In the genomic region with DNA sequence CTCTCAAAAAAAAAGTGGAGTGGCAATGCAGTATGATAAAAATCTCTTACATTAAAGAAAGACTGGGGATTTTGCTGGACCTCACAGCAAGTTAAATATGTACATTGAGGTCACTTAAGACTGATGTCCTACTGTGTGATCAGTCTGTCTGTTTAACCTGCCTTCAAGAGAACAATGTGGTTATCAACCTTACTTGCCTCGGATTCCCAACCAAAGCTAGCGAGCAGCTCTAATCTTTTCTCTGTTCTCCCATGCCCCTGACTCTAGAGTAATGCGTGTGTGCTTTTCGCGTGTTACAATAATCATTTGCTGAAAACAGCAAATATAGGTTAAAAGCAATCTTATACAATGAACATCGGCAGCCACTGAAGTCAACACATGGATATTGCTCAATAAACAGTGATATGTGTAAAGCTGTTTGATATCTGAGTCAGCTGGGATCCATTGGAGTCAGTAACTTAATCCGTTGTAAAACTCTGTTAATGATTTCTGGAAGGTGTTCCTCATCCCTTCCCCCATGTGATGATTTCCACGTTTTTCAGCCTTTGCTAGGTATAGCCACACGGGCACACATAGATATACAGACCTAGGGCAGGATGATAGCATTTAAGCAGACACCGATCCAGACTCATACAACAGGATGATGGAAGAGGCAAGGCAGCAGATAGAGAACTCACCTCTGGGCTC, we compare ENCODE assay signal across 29 mouse cellular contexts. TPM values are rescaled to one million over a fixed set of nuclear protein-coding genes. Genes with fewer than 3 reads are reported as not detected.
A peak's percentile ranks its signal among the peaks of the same experiment; 100 is the strongest.
DNase-seq lines count a peak whose midpoint lies in the region; ATAC-seq lines count a peak whose summit lies in the region.
"Had no signal": no experiment of that assay in that cellular context is flagged by ENCODE, and none has a peak within 500 bp of the region (broad histone marks: within the 10 kb centered on the region; RNA-seq: fewer than 3 reads in every experiment).

No protein-coding gene starts in this region.

- no peaks in the 10 kb centered on the region; the same call in 1 of the 2 replicates for H3K36me3 ChIP-seq in liver, embryonic 16.5 days (ENCODE audit: control insufficient read depth, insufficient read depth)
- no peaks in the 10 kb centered on the region for H3K36me3 ChIP-seq in stomach, embryonic 16.5 days (ENCODE audit: control insufficient read depth, insufficient read depth, low read length)
- H3K36me3 ChIP-seq: heart, embryonic 15.5 days; hindbrain, embryonic 12.5 days; limb, embryonic 12.5 days; midbrain, embryonic 12.5 days; neural tube, embryonic 13.5 days had no signal

- no peaks in the 10 kb centered on the region for H3K27me3 ChIP-seq in liver, embryonic 16.5 days (ENCODE audit: control insufficient read depth, insufficient read depth, low read depth, low read length)
- no peaks in the 10 kb centered on the region for H3K27me3 ChIP-seq in stomach, embryonic 16.5 days (ENCODE audit: control insufficient read depth, insufficient read depth, low read length)
- H3K27me3 ChIP-seq: heart, embryonic 15.5 days; hindbrain, embryonic 12.5 days; limb, embryonic 12.5 days; megakaryocyte, embryonic 14.5 days; midbrain, embryonic 12.5 days; neural tube, embryonic 13.5 days had no signal

- intact Hi-C loops in heart, postnatal 14 days (cut with DNase I), result no loop called here
- intact Hi-C loops in left cerebral cortex, postnatal 14 days (cut with DNase I), result no loop called here

- ATAC-seq in liver, embryonic 16.5 days (ENCODE audit: low read depth), result peak; percentile 73
- peak; percentile 85 for ATAC-seq in stomach, embryonic 16.5 days (ENCODE audit: insufficient read depth, low FRiP score)
- ATAC-seq: CD4-positive, CD25-positive, alpha-beta regulatory T cell, adult 4 months; forebrain, embryonic 16.5 days had no signal

- H3K9me3 ChIP-seq in liver, embryonic 16.5 days (replicated peaks; ENCODE audit: control insufficient read depth, low read length), result no peaks in the 10 kb centered on the region
- no peaks in the 10 kb centered on the region for H3K9me3 ChIP-seq in stomach, embryonic 16.5 days (replicated peaks; ENCODE audit: control insufficient read depth, low read length)
- H3K9me3 ChIP-seq: heart, embryonic 15.5 days; hindbrain, embryonic 12.5 days; limb, embryonic 12.5 days; megakaryocyte, embryonic 14.5 days; midbrain, embryonic 12.5 days; neural tube, embryonic 13.5 days had no signal

- H3K9ac ChIP-seq in liver, embryonic 16.5 days (ENCODE audit: low read depth, low read length), result no peak overlapping the region
- H3K9ac ChIP-seq in stomach, embryonic 16.5 days (ENCODE audit: low read length), result no peak overlapping the region
- H3K9ac ChIP-seq: heart, embryonic 15.5 days; hindbrain, embryonic 12.5 days; limb, embryonic 12.5 days; liver, embryonic 14.5 days; midbrain, embryonic 12.5 days; neural tube, embryonic 13.5 days had no signal

- no peaks in the 10 kb centered on the region for H3K4me1 ChIP-seq in liver, embryonic 16.5 days (ENCODE audit: control insufficient read depth, low read depth, low read length)
- no peaks in the 10 kb centered on the region for H3K4me1 ChIP-seq in stomach, embryonic 16.5 days (ENCODE audit: control insufficient read depth, insufficient read depth, low read length)
- H3K4me1 ChIP-seq: heart, embryonic 15.5 days; hindbrain, embryonic 12.5 days; limb, embryonic 12.5 days; midbrain, embryonic 12.5 days; neural tube, embryonic 13.5 days had no signal

- 70% methylated on average over 10 of the region's 10 CpGs for WGBS in liver, embryonic 16.5 days (ENCODE audit: insufficient replicate concordance)
- 36% methylated on average over 10 of the region's 10 CpGs for WGBS in large intestine, adult 2 months
- 59% methylated on average over 10 of the region's 10 CpGs for WGBS in stomach, embryonic 16.5 days

- no peak overlapping the region for H3K4me2 ChIP-seq in liver, embryonic 16.5 days (ENCODE audit: low read depth, low read length)
- no peak overlapping the region for H3K4me2 ChIP-seq in stomach, embryonic 16.5 days (ENCODE audit: low read depth, low read length)
- H3K4me2 ChIP-seq: heart, embryonic 15.5 days; hindbrain, embryonic 12.5 days; limb, embryonic 12.5 days; midbrain, embryonic 12.5 days; neural tube, embryonic 13.5 days had no signal

- H3K4me3 ChIP-seq in liver, embryonic 16.5 days (ENCODE audit: low read depth, low read length), result no peak overlapping the region
- H3K4me3 ChIP-seq in stomach, embryonic 16.5 days (replicated peaks; ENCODE audit: low read length), result no peak overlapping the region
- H3K4me3 ChIP-seq: erythroblast, embryonic 14.5 days; gastrocnemius, adult 2 months; heart, embryonic 15.5 days; hindbrain, embryonic 12.5 days; limb, embryonic 12.5 days; megakaryocyte, embryonic 14.5 days; midbrain, embryonic 12.5 days; myocyte; neural tube, embryonic 13.5 days had no signal

- DNase-seq in liver, result no peak
- DNase-seq in large intestine, adult 2 months (ENCODE audit: low read depth, low spot score), result peak; percentile 70
- no peak for DNase-seq in cerebellum, postnatal 10 days
- DNase-seq in heart, postnatal 14 days, result no peak
- DNase-seq in left cerebral cortex, postnatal 14 days (ENCODE audit: low spot score in 2 of 2), result no peak
- DNase-seq: adrenal gland, postnatal 25 days; cerebellum, adult 11-12 months; cerebellum, adult 9-11 months; gastrocnemius, adult 2 months; heart, postnatal 36 days; kidney, adult 2 months; kidney, postnatal 4 days; lung, postnatal 4 days; right cerebral cortex, postnatal 4 days; thymus, adult 18-20 months; thymus, postnatal 36 days had no signal

- no peak overlapping the region for H3K27ac ChIP-seq in liver, embryonic 16.5 days (ENCODE audit: low read length)
- H3K27ac ChIP-seq in stomach, embryonic 16.5 days (ENCODE audit: low read length), result no peak overlapping the region
- H3K27ac ChIP-seq: gastrocnemius, adult 2 months; heart, embryonic 15.5 days; hindbrain, embryonic 12.5 days; limb, embryonic 12.5 days; liver, embryonic 14.5 days; midbrain, embryonic 12.5 days; neural tube, embryonic 13.5 days had no signal

RNA-seq across cellular contexts. Expression of a gene that starts 21.1 kb away (rescaled TPM):
- 25.2 and 26.5 TPM in 2 replicates for polyA plus RNA-seq in liver, embryonic 16.5 days (2015; fragmentation: Nextera tagmentation; extraction: Ambion mirVana)
- 59.0 and 64.5 TPM in 2 replicates for polyA plus RNA-seq in large intestine, adult 2 months (2012; rRNA removed)
- 94.9 and 103 TPM in 2 replicates for polyA plus RNA-seq in stomach, embryonic 16.5 days (2015; fragmentation: Nextera tagmentation; extraction: Ambion mirVana)
- total RNA-seq in heart, postnatal 14 days (2021), result 10 to 100 TPM; 24.3 to 24.6 TPM
- total RNA-seq in left cerebral cortex, postnatal 14 days (2021), result 10 to 100 TPM; 46.7 to 53.5 TPM

RNA-seq across cellular contexts. Expression of a gene that starts 25.2 kb away (rescaled TPM):
- 4.5 TPM in 2 replicates for polyA plus RNA-seq in liver, embryonic 16.5 days (2015; fragmentation: Nextera tagmentation; extraction: Ambion mirVana)
- 16.9 and 24.4 TPM in 2 replicates for polyA plus RNA-seq in large intestine, adult 2 months (2012; rRNA removed)
- polyA plus RNA-seq in stomach, embryonic 16.5 days (2015; fragmentation: Nextera tagmentation; extraction: Ambion mirVana), result 15.2 and 16.0 TPM in 2 replicates
- total RNA-seq in heart, postnatal 14 days (2021), result 1 to 10 TPM; 6.2 to 7.6 TPM
- total RNA-seq in left cerebral cortex, postnatal 14 days (2021), result 1 to 10 TPM; 1.8 to 1.9 TPM

RNA-seq across cellular contexts. Expression of a gene that starts 25.3 kb away (rescaled TPM):
- 2.0 and 2.1 TPM in 2 replicates for polyA plus RNA-seq in liver, embryonic 16.5 days (2015; fragmentation: Nextera tagmentation; extraction: Ambion mirVana)
- polyA plus RNA-seq in large intestine, adult 2 months (2012; rRNA removed), result 2.8 and 2.9 TPM in 2 replicates
- polyA plus RNA-seq in stomach, embryonic 16.5 days (2015; fragmentation: Nextera tagmentation; extraction: Ambion mirVana), result 7.7 and 8.9 TPM in 2 replicates
- total RNA-seq in heart, postnatal 14 days (2021), result 1 to 10 TPM; 2.5 to 3.3 TPM
- total RNA-seq in left cerebral cortex, postnatal 14 days (2021), result 1 to 10 TPM; 3.7 to 4.4 TPM
